Mouse (Mus musculus) ES-E14 (cell line): Measurements from ENCODE around the gene Oaz1.

ENCODE experiments used
- CHD2 ChIP-seq: IDR thresholded peaks from 2 replicates; pipeline ENCODE4 v1.6.1; 2014; ENCODE audit warnings: mild to moderate bottlenecking, low read depth, low read length, inconsistent platforms
- HCFC1 ChIP-seq: IDR thresholded peaks from 2 replicates; pipeline ENCODE4 v1.6.1; 2012; ENCODE audit warnings: low read length, inconsistent platforms, borderline replicate concordance; ENCODE audit not compliant: insufficient read depth
- MAFK ChIP-seq: IDR thresholded peaks from 2 replicates; pipeline ENCODE4 v1.6.1; 2014; ENCODE audit warnings: mild to moderate bottlenecking, low read depth, low read length, inconsistent platforms; ENCODE audit not compliant: insufficient read depth
- ZC3H11A ChIP-seq: IDR thresholded peaks from 2 replicates; pipeline ENCODE4 v1.6.1; 2012; ENCODE audit warnings: low read depth, mild to moderate bottlenecking, inconsistent platforms, low read length, borderline replicate concordance
- ZNF384 ChIP-seq: IDR thresholded peaks from 2 replicates; pipeline ENCODE4 v1.6.1; 2012; ENCODE audit warnings: low read depth, low read length, inconsistent platforms

DNA sequence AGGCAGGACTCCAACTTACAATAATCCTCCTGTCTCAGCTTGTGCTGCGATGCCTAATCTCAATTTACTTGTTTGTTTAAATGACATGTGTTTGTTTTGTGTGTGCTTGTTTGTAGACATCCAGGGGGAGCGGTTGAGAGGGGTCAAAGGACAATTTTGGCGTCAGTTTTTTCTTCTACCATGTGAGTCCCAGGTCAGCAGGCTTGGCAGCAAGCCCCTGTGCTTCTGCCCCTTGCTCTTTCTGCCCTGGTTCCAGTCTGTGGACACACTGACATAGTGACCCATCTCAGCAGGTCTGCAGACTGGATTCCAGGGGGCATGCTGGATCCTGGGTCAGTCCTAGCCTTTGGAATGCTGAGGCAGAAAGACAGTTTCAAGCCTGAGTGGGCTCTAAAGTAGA, 7.0 kb upstream of the Oaz1 start:
- TF ChIP-seq ZC3H11A (no peak), MAFK (no peak), HCFC1 (no peak), ZNF384 (no peak), CHD2 (no peak)
